Mouse (Mus musculus) CH12.LX (cell line): Measurements from ENCODE around the gene Fgg. TPM values are rescaled to one million over a fixed set of nuclear protein-coding genes. Genes with fewer than 3 reads are reported as not detected.

Experiments used
- DNase-seq: peaks from one replicate; pipeline ENCODE4 v3.0.0-alpha.2; 2013; ENCODE audit errors: extremely low read depth
- H3K27ac ChIP-seq: 2 replicates; pipeline ENCODE4 v1.5.1; 2012; ENCODE audit warnings: low read depth, mild to moderate bottlenecking, control low read depth, moderate library complexity; ENCODE audit not compliant: insufficient read depth
- H3K27me3 ChIP-seq: replicated peaks from 2 replicates; pipeline ENCODE3; 2012; ENCODE audit warnings: inconsistent platforms
- H3K36me3 ChIP-seq, 2 experiments: replicated peaks in 1 of 2; 2 replicates each; pipeline versions ENCODE3 to v1.6.1; 2012; ENCODE audit warnings: inconsistent platforms in 1 of 2, low read length in 1 of 2, mild to moderate bottlenecking in 1 of 2, mixed read lengths in 1 of 2, moderate library complexity in 1 of 2; ENCODE audit not compliant: control insufficient read depth in 1 of 2, insufficient read depth in 1 of 2
- H3K4me1 ChIP-seq, 2 experiments: 2 replicates each; pipeline ENCODE4 v1.6.1; 2012; ENCODE audit warnings: inconsistent platforms in 1 of 2, moderate library complexity in 1 of 2; ENCODE audit not compliant: insufficient read depth in 2 of 2, control insufficient read depth in 1 of 2
- H3K4me2 ChIP-seq: 2 replicates; pipeline ENCODE4 v1.6.1; 2012; ENCODE audit warnings: low read depth, mild to moderate bottlenecking, control low read depth; ENCODE audit not compliant: poor library complexity, insufficient read depth, severe bottlenecking
- H3K4me3 ChIP-seq, 3 experiments: fragments of 150-350 bp in 1 of 3; sonication (generic) in 1 of 3; replicated peaks in 1 of 3; 2 replicates each; pipeline versions ENCODE3 to v1.5.1; 2011 to 2012; ENCODE audit warnings: low read depth in 2 of 3, low read length in 2 of 3, mild to moderate bottlenecking in 2 of 3, moderate library complexity in 2 of 3, control low read depth in 1 of 3, improper control_type of control experiment in 1 of 3, inconsistent platforms in 1 of 3, mixed read lengths in 1 of 3; ENCODE audit not compliant: poor library complexity in 1 of 3
- H3K79me2 ChIP-seq: replicated peaks from 2 replicates; pipeline ENCODE4 v1.6.1; 2012; ENCODE audit warnings: mild to moderate bottlenecking, moderate library complexity; ENCODE audit not compliant: control insufficient read depth, poor library complexity, insufficient read depth, severe bottlenecking; ENCODE audit errors: extremely low read depth
- H3K9ac ChIP-seq: 2 replicates; pipeline ENCODE4 v1.6.1; 2012; ENCODE audit warnings: low read depth, mild to moderate bottlenecking, control low read depth, moderate library complexity; ENCODE audit not compliant: insufficient read depth
- H3K9me3 ChIP-seq: replicated peaks from 2 replicates; pipeline ENCODE3; 2012; ENCODE audit warnings: low read length, inconsistent platforms, mixed read lengths
- CHD2 ChIP-seq: IDR thresholded peaks from 2 replicates; pipeline ENCODE4 v1.6.1; 2011; ENCODE audit warnings: low read length, improper control_type of control experiment
- CTCF ChIP-seq, 2 experiments: IDR thresholded peaks in 1 of 2; conservative IDR thresholded peaks in 1 of 2; 2 replicates each; pipeline ENCODE4 v1.5.1; 2011 to 2012; ENCODE audit warnings: low read depth in 2 of 2, low read length in 2 of 2, improper control_type of control experiment in 1 of 2, inconsistent platforms in 1 of 2, mild to moderate bottlenecking in 1 of 2, moderate library complexity in 1 of 2
- E2F4 ChIP-seq: IDR thresholded peaks from 2 replicates; pipeline ENCODE4 v1.6.1; 2011; ENCODE audit warnings: low read depth, low read length, improper control_type of control experiment; ENCODE audit not compliant: insufficient replicate concordance
- GABPA ChIP-seq: IDR thresholded peaks from 2 replicates; pipeline ENCODE4 v1.6.1; 2012; ENCODE audit warnings: low read depth, low read length, improper control_type of control experiment, inconsistent platforms; ENCODE audit not compliant: insufficient replicate concordance
- IRF4 ChIP-seq: IDR thresholded peaks from 2 replicates; pipeline ENCODE4 v1.6.1; 2014; ENCODE audit warnings: low read depth, mild to moderate bottlenecking, inconsistent platforms, low read length, improper control_type of control experiment
- JUND ChIP-seq: conservative IDR thresholded peaks from 2 replicates; pipeline ENCODE4 v1.6.1; 2011; ENCODE audit warnings: low read depth, low read length, improper control_type of control experiment
- MEF2A ChIP-seq: IDR thresholded peaks from 2 replicates; pipeline ENCODE4 v1.6.1; 2014; ENCODE audit warnings: low read depth, mild to moderate bottlenecking, inconsistent platforms, low read length, improper control_type of control experiment, borderline replicate concordance
- MYC ChIP-seq: IDR thresholded peaks from 2 replicates; pipeline ENCODE4 v1.6.1; 2011; ENCODE audit warnings: low read depth, mild to moderate bottlenecking, improper control_type of control experiment, low read length
- RAD21 ChIP-seq: IDR thresholded peaks from 2 replicates; pipeline ENCODE4 v1.6.1; 2011; ENCODE audit warnings: low read depth, mild to moderate bottlenecking, low read length, improper control_type of control experiment, moderate library complexity
- RCOR1 ChIP-seq: conservative IDR thresholded peaks from 2 replicates; pipeline ENCODE4 v1.6.1; 2012; ENCODE audit warnings: low read depth, mild to moderate bottlenecking, inconsistent platforms, low read length, improper control_type of control experiment
- TBP ChIP-seq: conservative IDR thresholded peaks from 2 replicates; pipeline ENCODE4 v1.6.1; 2011; ENCODE audit warnings: low read depth, low read length, improper control_type of control experiment
- TCF12 ChIP-seq: IDR thresholded peaks from 2 replicates; pipeline ENCODE4 v1.6.1; 2014; ENCODE audit warnings: low read depth, mild to moderate bottlenecking, inconsistent platforms, low read length, improper control_type of control experiment
- UBTF ChIP-seq: IDR thresholded peaks from 2 replicates; pipeline ENCODE4 v1.6.1; 2012; ENCODE audit warnings: low read depth, mild to moderate bottlenecking, inconsistent platforms, low read length, improper control_type of control experiment, moderate library complexity
- USF1 ChIP-seq: IDR thresholded peaks from 2 replicates; pipeline ENCODE4 v1.6.1; 2014; ENCODE audit warnings: low read depth, mild to moderate bottlenecking, inconsistent platforms, low read length, improper control_type of control experiment
- USF2 ChIP-seq: conservative IDR thresholded peaks from 2 replicates; pipeline ENCODE4 v1.6.1; 2011; ENCODE audit warnings: low read depth, low read length, improper control_type of control experiment
- ZKSCAN1 ChIP-seq: IDR thresholded peaks from 2 replicates; pipeline ENCODE4 v1.6.1; 2012; ENCODE audit warnings: low read depth, inconsistent platforms, low read length, improper control_type of control experiment, borderline replicate concordance
- ZMIZ1 ChIP-seq: IDR thresholded peaks from 2 replicates; pipeline ENCODE4 v1.6.1; 2012; ENCODE audit warnings: low read depth, mild to moderate bottlenecking, inconsistent platforms, low read length, improper control_type of control experiment
- dilution Hi-C: fragments of 300-500 bp; cut with MboI; formaldehyde crosslinking; loops from 2 replicates; pipeline ENCODE4 v1.14.3; 2020; ENCODE audit warnings: low sequenced_read_pairs; ENCODE audit not compliant: extremely low pct_unique_long_range_greater_than_20kb, extremely low pct_ligation_motif_present
- in situ Hi-C: fragments of 300-500 bp; cut with MboI; formaldehyde crosslinking; loops from 3 replicates; pipeline ENCODE4 v1.14.3; 2019; ENCODE audit warnings: low sequenced_read_pairs, low pct_ligation_motif_present, low pct_unique_long_range_greater_than_20kb, mixed read lengths
- polyA plus RNA-seq: library from polyadenylated mRNA; unstranded; fragments of >175 nt; gene quantifications from 2 replicates; pipeline ENCODE4 v1.2.1, GENCODE M21; 2012; ENCODE audit warnings: low read depth; ENCODE audit not compliant: insufficient read length
- total RNA-seq, 2 experiments: library from RNA; depleted of rRNA; stranded (reverse); fragments of 300-350 nt in 1 of 2; fragments of >200 nt in 1 of 2; gene quantifications; 2 replicates each; pipeline ENCODE4 v1.2.3; 2012 to 2014

The Fgg gene
- total and polyA plus RNA-seq, 3 experiments, result not detected

- no peaks in the 10 kb centered on the region for H3K9me3 ChIP-seq
Measured at GRCm38 (mm10) chr3:83020387-83020786, 12.9 kb downstream of the Fgg start.

GRCm38 (mm10) chr3:83021176-83021575, 13.7 kb downstream of the Fgg start:
- no peaks in the 10 kb centered on the region for H3K4me1 ChIP-seq
- no peaks in the 10 kb centered on the region for H3K79me2 ChIP-seq
- no peak for DNase-seq
- no peak overlapping the region for H3K4me3 ChIP-seq
- H3K4me2 ChIP-seq, result no peak overlapping the region
- no peaks in the 10 kb centered on the region for H3K9me3 ChIP-seq
- TF ChIP-seq E2F4 (no peak), USF2 (no peak), ZKSCAN1 (no peak), UBTF (no peak), MEF2A (no peak), IRF4 (no peak), JUND (no peak), GABPA (no peak), RAD21 (no peak), CHD2 (no peak)
- TF ChIP-seq, all 38 proteins: peak for 0
- Histone ChIP-seq H3K36me3 (no peaks in the 10 kb centered on the region), H3K9ac (no peak overlapping the region), H3K27ac (no peak overlapping the region), H3K27me3 (no peaks in the 10 kb centered on the region)
- dilution Hi-C loops (no loop called here), in situ Hi-C loops (no loop called here)

More at GRCm38 (mm10) chr3:83020387-83020786, 12.9 kb downstream of the Fgg start:
- no peaks in the 10 kb centered on the region for H3K4me1 ChIP-seq
- in situ Hi-C loops (no loop called here), dilution Hi-C loops (no loop called here)
- H3K27me3 ChIP-seq, result no peaks in the 10 kb centered on the region
- no peak overlapping the region for H3K4me3 ChIP-seq
- TF ChIP-seq TBP (no peak), E2F4 (no peak), RAD21 (no peak), ZMIZ1 (no peak), TCF12 (no peak), USF1 (no peak), RCOR1 (no peak), MYC (no peak), CTCF (conservative IDR thresholded peaks at IDR 0.05 in 1 of 2, IDR thresholded peaks at IDR 0.05 in 1 of 2; ENCODE audit: low read depth in 2 of 2, low read length in 2 of 2) (no peak)
- H3K27ac ChIP-seq, result no peak overlapping the region
- no peak overlapping the region for H3K4me2 ChIP-seq
- no peaks in the 10 kb centered on the region for H3K79me2 ChIP-seq
- no peaks in the 10 kb centered on the region for H3K36me3 ChIP-seq
- DNase-seq, result no peak
- no peak overlapping the region for H3K9ac ChIP-seq
